Comparison of ENCODE assay signal across 9 mouse cellular contexts in the genomic region with DNA sequence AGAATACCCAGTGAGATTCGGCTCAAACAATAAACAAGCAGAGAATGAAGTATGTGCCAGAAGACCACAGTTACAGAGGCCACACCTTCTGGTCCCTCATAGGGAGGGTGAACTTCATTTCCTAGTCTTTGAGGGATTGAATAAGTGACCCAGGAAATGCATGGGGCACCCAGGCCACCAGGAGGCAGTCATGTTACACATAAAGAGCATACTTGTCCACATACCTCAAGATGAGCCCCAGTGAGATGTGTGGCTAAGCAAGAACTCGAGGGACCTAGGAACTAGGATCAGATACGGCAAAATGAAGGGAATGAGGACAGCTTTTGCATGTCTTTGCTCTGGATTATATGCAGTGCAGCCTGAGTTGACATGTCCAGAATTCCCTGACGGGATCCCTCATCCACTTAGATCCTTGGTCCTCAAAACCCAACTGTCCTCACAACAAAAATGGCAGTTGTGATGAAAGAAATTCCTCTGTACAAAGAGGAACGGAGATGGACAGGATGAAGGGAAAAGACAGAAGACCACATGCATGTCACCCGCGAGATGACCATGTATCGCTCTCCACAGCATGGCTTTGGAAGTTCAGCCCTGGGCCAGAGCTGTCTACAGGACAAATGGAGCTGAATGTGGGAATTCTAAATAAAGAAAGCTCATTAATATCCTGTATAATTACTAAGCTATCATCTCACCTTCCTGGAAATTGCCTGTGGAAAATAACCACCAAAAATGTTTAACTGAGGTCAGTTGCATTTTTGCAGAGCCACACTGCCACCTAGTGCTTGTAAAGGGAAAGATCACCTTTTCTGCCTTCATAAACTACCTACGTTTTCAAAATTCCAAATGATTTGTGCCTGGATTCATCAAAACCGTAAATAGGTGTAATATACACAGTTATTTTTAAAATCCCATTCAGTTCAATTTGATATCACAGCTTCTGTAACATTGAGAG. TPM values are rescaled to one million over a fixed set of nuclear protein-coding genes. Genes with fewer than 3 reads are reported as not detected.
DNase-seq lines count a peak whose midpoint lies in the region; ATAC-seq and TF ChIP-seq lines count a peak whose summit lies in the region.
"Had no signal": no experiment of that assay in that cellular context is flagged by ENCODE, and none has a peak within 500 bp of the region (broad histone marks: within the 10 kb centered on the region; RNA-seq: fewer than 3 reads in every experiment).

No protein-coding gene starts in this region.

- DNase-seq in heart, postnatal 10 days, result peak; percentile 46 to 68
- DNase-seq in heart, postnatal 25 days (ENCODE audit: low spot score), result no peak
- peak; percentile 82 for DNase-seq in adrenal gland, postnatal 14 days
- peak; percentile 12 for DNase-seq in embryo, embryonic 9.5 days (ENCODE audit: extremely low spot score)
- DNase-seq in layer of hippocampus, postnatal 14 days (ENCODE audit: low spot score in 2 of 2), result peak; percentile 61 to 70

- TF ChIP-seq POLR2A in small intestine, adult 2 months (IDR thresholded peaks at IDR 0.05; ENCODE audit: low read depth, low read length), result no peak

- peak overlapping the region; percentile 22; the same call in 1 of the 2 replicates for H3K9ac ChIP-seq in hindbrain, embryonic 16.5 days (ENCODE audit: low read depth, low read length)
- H3K9ac ChIP-seq: limb, embryonic 15.5 days had no signal

- no peaks in the 10 kb centered on the region for H3K27me3 ChIP-seq in hindbrain, embryonic 16.5 days (replicated peaks; ENCODE audit: control insufficient read depth, insufficient read depth, low read length)
- H3K27me3 ChIP-seq in small intestine, adult 2 months (ENCODE audit: control insufficient read depth, insufficient read depth, low read length), result no peaks in the 10 kb centered on the region
- H3K27me3 ChIP-seq: limb, embryonic 15.5 days had no signal

- H3K4me1 ChIP-seq in hindbrain, embryonic 16.5 days (ENCODE audit: control insufficient read depth, insufficient read depth, low read depth, low read length), result peaks cover 8% of the 10 kb centered on the region
- no peaks in the 10 kb centered on the region; the same call in 1 of the 2 replicates for H3K4me1 ChIP-seq in small intestine, adult 2 months (ENCODE audit: control insufficient read depth, insufficient read depth, insufficient read length, low read length)

- intact Hi-C loops in heart, postnatal 10 days (cut with DNase I), result loop anchor here (1.0 to 10.0 kb wide), 4 partner anchors 84 to 442 kb away; no protein-coding TSS in a partner anchor
- intact Hi-C loops in heart, postnatal 25 days (cut with DNase I), result loop anchor here (2.0 to 10.0 kb wide), 4 partner anchors 83 to 444 kb away; no protein-coding TSS in a partner anchor

- H3K4me2 ChIP-seq in hindbrain, embryonic 16.5 days (ENCODE audit: low read length), result no peak overlapping the region
- H3K4me2 ChIP-seq: limb, embryonic 15.5 days had no signal

- 65% methylated on average over 10 of the region's 10 CpGs for WGBS in hindbrain, embryonic 16.5 days
- 56% methylated on average over 10 of the region's 10 CpGs for WGBS in small intestine, adult 2 months

- H3K9me3 ChIP-seq in hindbrain, embryonic 16.5 days (ENCODE audit: control insufficient read depth, low read length), result no peaks in the 10 kb centered on the region
- H3K9me3 ChIP-seq: limb, embryonic 15.5 days had no signal

- peaks cover 13% of the 10 kb centered on the region for H3K36me3 ChIP-seq in hindbrain, embryonic 16.5 days (ENCODE audit: control insufficient read depth, insufficient read depth, low read length)
- no peaks in the 10 kb centered on the region for H3K36me3 ChIP-seq in small intestine, adult 2 months (ENCODE audit: control insufficient read depth, insufficient read depth, low read length)

- no peak overlapping the region for H3K4me3 ChIP-seq in hindbrain, embryonic 16.5 days (ENCODE audit: low read length)
- no peak overlapping the region for H3K4me3 ChIP-seq in small intestine, adult 2 months (ENCODE audit: low read depth, low read length)
- H3K4me3 ChIP-seq: limb, embryonic 15.5 days had no signal

- ATAC-seq in hindbrain, embryonic 16.5 days, result peak; percentile 38; the same call in 1 of the 2 replicates
- ATAC-seq in megakaryocyte progenitor cell, adult 5-6 weeks (replicated peaks; ENCODE audit: poor library complexity), result peak; percentile 69

- TF ChIP-seq CTCF in small intestine, adult 2 months (IDR thresholded peaks at IDR 0.05; ENCODE audit: extremely low read depth, insufficient read length, insufficient replicate concordance, low read depth, low read length), result peak; percentile 50; the same call in 1 of the 2 replicates

- peak overlapping the region; percentile 34; the same call in 1 of the 2 replicates for H3K27ac ChIP-seq in hindbrain, embryonic 16.5 days (ENCODE audit: low read depth, low read length)
- no peak overlapping the region for H3K27ac ChIP-seq in small intestine, adult 2 months (ENCODE audit: insufficient read depth, low read depth, low read length)
- H3K27ac ChIP-seq: limb, embryonic 15.5 days had no signal

RNA-seq across cellular contexts. Expression of a gene that starts 54.1 kb away (rescaled TPM):
- total RNA-seq in heart, postnatal 10 days (2021), result 1 to 10 TPM; 1.5 to 1.7 TPM
- under 1 TPM; 0.18 to 0.92 TPM for total RNA-seq in heart, postnatal 25 days (2021)
- 30.9 and 37.2 TPM in 2 replicates for total RNA-seq in adrenal gland, postnatal 14 days (2021)
- 53.8 and 72.4 TPM in 2 replicates for polyA plus RNA-seq in hindbrain, embryonic 16.5 days (2015; fragmentation: Nextera tagmentation; extraction: Ambion mirVana)
- total RNA-seq in layer of hippocampus, postnatal 14 days (2021), result 100 to 1,000 TPM; 149 to 171 TPM
- total RNA-seq in megakaryocyte progenitor cell, adult 5-6 weeks (2015), result not detected in 2 replicates
- not detected in 2 replicates for total RNA-seq in megakaryocyte progenitor cell, adult 5-6 weeks (2017)
- 0.58 and 3.2 TPM in 2 replicates for polyA plus RNA-seq in small intestine, adult 2 months (2012; rRNA removed)

Comparison
In these comparisons a context has a peak if more than half of its experiments do, and no peak if none do; other contexts are left out.
1. RNA of a gene that starts 54.1 kb away (total RNA-seq): 149 to 171 TPM in layer of hippocampus, postnatal 14 days and 30.9 to 37.2 TPM in adrenal gland, postnatal 14 days; 1.5 to 1.7 TPM in heart, postnatal 10 days, 0.18 to 0.92 TPM in heart, postnatal 25 days and not detected in megakaryocyte progenitor cell, adult 5-6 weeks; every median in the first group is over 10 times any median in the second.